Mouse (Mus musculus): ENCODE measurements around the gene Hist2h3c2.

DNA sequence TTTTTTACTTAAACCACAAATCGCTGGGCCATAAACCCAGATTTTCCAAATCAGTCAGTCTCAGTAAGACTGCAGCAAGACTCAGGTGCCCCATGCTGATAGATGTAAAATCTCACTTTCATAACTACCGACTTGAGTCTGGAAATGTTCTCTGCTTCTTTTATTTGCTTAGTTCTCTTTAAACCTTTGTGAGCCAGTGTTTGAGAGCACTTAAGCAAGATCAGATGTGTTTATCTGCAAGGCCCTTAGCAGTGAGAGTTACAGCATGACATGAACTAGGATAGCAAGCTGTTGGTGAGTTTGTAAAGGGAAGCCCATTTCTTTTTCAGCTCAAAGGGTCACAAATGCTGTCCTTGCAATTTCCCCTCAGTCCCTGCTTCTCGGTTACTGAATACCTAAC, 18.3 kb upstream of the Hist2h3c2 start:
- TF ChIP-seq KAT2A (conservative IDR thresholded peaks at IDR 0.05; ENCODE audit: low read depth, low read length) (no peak), TCF12 (IDR thresholded peaks at IDR 0.05; ENCODE audit: low read depth, low read length) (no peak), USF2 (IDR thresholded peaks at IDR 0.05; ENCODE audit: borderline replicate concordance in 1 of 2, insufficient read depth in 1 of 2, low read depth in 1 of 2, low read length in 2 of 2) (no peak), POLR2A (IDR thresholded peaks at IDR 0.05; ENCODE audit: control insufficient read depth in 1 of 2, insufficient read depth in 1 of 2, low read depth in 1 of 2, low read length in 2 of 2, poor library complexity in 1 of 2) (no peak), CTCF (IDR thresholded peaks at IDR 0.05 in 2 of 3, conservative IDR thresholded peaks at IDR 0.05 in 1 of 3; ENCODE audit: control insufficient read depth in 1 of 3, insufficient read depth in 1 of 3, low read depth in 2 of 3, low read length in 3 of 3, poor library complexity in 1 of 3, severe bottlenecking in 1 of 3) (no peak), GABPA (IDR thresholded peaks at IDR 0.05; ENCODE audit: low read depth, low read length) (no peak), POLR2AphosphoS5 (IDR thresholded peaks at IDR 0.05; ENCODE audit: borderline replicate concordance, low read depth, low read length) (no peak), MAZ (IDR thresholded peaks at IDR 0.05; ENCODE audit: low read depth, low read length) (no peak), SMC3 (IDR thresholded peaks at IDR 0.05; ENCODE audit: low read depth, low read length) (no peak), TBP (IDR thresholded peaks at IDR 0.05; ENCODE audit: low read depth, low read length) (no peak), SIN3A (IDR thresholded peaks at IDR 0.05; ENCODE audit: low read length) (no peak), TAL1 (IDR thresholded peaks at IDR 0.05; ENCODE audit: low read length) (no peak), ZC3H11A (IDR thresholded peaks at IDR 0.05; ENCODE audit: low read depth, low read length) (no peak), E2F4 (IDR thresholded peaks at IDR 0.05; ENCODE audit: borderline replicate concordance, low read depth, low read length) (no peak)

Measured in MEL (cell line).